Mouse (Mus musculus): ENCODE results near the gene Zfp764. TPM values are rescaled to one million over a fixed set of nuclear protein-coding genes. Genes with fewer than 3 reads are reported as not detected.
A peak's percentile ranks its signal among the peaks of the same experiment; 100 is the strongest.
"Not testable (repeated sequence)": the region's sequence is repeated elsewhere in the genome, so short reads cannot be mapped to it uniquely, and the experiment has no call there.

Gene Zfp764
- total RNA-seq, 2 experiments from 2014 or later = 4.4 to 4.5 TPM

DNA sequence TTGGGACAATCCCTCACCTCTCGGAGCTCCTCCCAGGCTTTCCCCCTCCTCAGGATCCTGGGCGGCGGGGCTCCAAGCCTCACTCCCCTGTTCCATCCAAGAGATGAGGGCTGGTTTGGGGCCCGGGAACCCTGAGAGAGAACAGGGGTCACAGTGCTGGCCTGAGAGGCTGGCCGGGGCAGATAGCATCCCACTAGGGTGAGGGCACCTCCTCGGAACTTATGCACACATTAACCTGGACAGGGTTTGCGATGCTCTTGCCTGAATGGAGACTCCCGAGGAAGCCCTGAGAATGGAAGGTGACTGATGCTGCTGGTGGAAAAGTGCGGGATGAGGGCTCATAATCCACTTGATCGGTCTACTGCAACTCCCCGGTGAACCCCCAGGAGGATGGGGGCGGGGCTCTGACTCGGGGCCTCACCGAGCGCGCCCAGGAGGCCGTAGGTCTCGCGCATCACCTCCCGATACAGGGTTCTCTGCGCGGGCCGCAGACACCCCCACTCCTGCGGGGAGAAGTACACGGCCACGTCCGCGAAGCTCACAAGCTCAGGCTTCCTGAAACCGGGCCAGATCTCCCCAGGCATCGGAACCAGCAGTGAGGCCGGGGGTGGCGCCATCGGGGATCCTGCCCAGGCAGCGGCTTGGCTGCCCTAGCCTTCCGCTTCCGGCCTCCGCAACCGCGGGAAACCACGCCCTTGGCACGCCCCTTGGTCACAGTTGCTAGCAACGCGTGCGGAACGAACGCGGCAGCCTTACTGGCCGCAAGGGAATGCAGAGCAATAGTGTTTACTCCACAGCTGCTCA lies 15.0 kb upstream of the Zfp764 start, which contains the start of gene Zfp688:
Gene Zfp688, minus strand, starts transcription at position 681 of the 804 bp plus-strand sequence.
- TF ChIP-seq CTCF (conservative IDR thresholded peaks at IDR 0.05) = peak; percentile 48
- peak; percentile 91 to 94 for DNase-seq (ENCODE audit: low spot score in 2 of 2)
- H3K4me3 ChIP-seq = peak within 1 kb of the TSS; percentile 62

DNA sequence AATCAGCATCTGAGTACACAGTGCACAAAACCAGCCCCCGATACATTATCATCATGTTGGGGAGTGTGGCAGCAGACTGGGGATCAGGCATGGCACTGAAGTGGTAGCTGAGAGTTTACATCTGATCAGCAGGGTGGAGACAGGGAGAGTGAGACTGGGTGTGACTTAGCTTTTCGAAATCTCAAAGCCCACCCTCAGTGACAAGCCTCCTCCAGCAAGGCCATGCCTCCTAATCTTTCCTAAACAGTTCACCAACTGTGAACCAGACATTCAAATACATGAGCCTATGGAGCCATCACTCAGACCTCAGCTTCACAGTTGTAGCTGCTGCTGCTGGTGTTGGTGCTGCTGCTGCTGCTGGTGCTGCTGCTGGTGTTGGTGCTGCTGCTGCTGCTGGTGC lies 4.8 kb upstream of the Zfp764 start:
- Histone ChIP-seq H3K27ac (no peak overlapping the region), H3K4me3 (no peak overlapping the region)
- TF ChIP-seq CTCF (conservative IDR thresholded peaks at IDR 0.05) = no peak
- no peak for DNase-seq (ENCODE audit: low spot score in 2 of 2)

More for the DNA sequence above, 15.0 kb upstream of the Zfp764 start, which contains the start of gene Zfp688:
- H3K27ac ChIP-seq = peak within 1 kb of the TSS; percentile 95

DNA sequence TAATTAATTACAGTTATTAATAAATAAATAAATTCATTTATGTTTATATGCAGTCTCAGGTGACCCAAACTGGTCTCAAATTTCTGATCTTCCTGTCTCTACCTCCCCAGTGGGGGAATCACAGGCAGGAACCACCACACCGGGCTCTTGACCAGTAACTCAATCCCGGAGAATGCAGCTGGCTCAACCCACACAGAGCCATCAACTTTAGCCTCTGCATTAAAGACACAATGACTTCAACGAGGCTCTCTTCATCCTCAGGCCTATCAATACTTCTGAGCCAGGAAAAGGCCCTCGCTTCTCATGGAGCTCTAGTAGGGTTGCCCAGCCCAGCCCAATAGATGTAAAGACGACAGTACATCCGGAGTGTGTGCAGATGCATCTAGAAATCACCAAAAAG lies 2.5 kb downstream of the Zfp764 start:
- not testable (repeated sequence) for DNase-seq (ENCODE audit: low spot score in 2 of 2); H3K4me3 ChIP-seq; H3K27ac ChIP-seq

DNA sequence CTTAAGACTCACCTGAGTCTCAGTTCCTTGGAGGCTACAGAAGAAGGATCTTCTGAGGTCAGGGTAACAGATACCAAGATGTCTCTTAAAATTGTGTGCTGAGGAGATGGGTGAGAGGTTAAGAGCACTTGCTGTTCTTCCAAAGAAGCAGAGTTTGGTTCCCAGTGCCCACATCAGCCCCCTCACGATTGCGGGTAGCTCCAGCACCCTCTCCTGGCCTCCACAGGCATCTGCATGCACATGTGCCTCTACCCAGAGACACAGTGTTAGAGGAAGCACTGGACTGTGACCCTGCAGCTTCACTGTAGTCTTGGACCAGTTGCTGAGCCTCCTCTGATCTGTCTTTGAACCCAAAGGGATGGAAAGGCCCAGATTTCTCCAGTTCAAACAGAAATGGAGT lies 3.6 kb downstream of the Zfp764 start:
- no peak overlapping the region for H3K4me3 ChIP-seq

DNA sequence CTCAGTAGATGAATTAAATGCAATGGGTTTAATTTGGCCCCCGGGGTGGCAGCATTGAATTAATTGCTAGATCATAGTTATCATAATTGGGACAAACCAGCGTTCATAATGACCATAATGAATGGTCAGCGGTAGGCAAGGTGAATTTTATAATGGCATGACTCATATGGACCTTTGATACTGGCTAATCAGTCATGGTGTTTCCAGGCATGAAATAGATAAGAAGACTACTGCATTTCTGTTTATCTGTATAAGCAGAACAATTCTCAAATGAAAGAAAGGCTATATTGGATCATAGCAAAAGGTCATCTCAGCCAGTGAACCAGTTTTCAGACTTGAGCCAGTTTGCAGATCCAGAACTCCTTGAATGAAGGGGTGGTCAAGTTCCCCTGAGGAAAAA lies 6.3 kb downstream of the Zfp764 start:
- no peak for DNase-seq (ENCODE audit: low spot score in 2 of 2)
- no peak for TF ChIP-seq CTCF (conservative IDR thresholded peaks at IDR 0.05)
- Histone ChIP-seq H3K27ac (no peak overlapping the region), H3K4me3 (no peak overlapping the region)

More for the DNA sequence above, 3.6 kb downstream of the Zfp764 start:
- no peak overlapping the region for H3K27ac ChIP-seq
- TF ChIP-seq CTCF (conservative IDR thresholded peaks at IDR 0.05) = peak; percentile 39
- no peak for DNase-seq (ENCODE audit: low spot score in 2 of 2)

DNA sequence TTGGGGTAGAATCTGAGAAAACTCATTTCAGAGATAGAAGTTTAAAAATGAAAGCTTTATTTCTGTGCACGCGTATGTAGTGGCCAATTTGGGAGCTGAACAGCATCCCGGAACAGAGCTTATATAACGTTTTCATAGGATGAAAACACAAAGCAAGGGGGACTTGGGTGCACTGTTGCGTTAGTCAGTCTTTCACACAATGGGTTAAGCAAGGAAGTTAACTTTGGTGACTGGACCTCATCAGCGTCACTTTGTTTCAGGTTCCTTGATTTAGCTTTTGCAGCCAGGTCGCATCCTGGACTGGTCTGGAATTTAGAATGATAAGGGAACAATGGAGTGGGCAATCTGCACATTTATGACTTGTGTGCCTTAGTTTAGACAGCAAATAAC lies 12.7 kb downstream of the Zfp764 start:
- no peak for TF ChIP-seq CTCF (conservative IDR thresholded peaks at IDR 0.05)
- H3K27ac ChIP-seq = peak overlapping the region; percentile 96
- H3K4me3 ChIP-seq = peak overlapping the region; percentile 99
- no peak for DNase-seq (ENCODE audit: low spot score in 2 of 2)

DNA sequence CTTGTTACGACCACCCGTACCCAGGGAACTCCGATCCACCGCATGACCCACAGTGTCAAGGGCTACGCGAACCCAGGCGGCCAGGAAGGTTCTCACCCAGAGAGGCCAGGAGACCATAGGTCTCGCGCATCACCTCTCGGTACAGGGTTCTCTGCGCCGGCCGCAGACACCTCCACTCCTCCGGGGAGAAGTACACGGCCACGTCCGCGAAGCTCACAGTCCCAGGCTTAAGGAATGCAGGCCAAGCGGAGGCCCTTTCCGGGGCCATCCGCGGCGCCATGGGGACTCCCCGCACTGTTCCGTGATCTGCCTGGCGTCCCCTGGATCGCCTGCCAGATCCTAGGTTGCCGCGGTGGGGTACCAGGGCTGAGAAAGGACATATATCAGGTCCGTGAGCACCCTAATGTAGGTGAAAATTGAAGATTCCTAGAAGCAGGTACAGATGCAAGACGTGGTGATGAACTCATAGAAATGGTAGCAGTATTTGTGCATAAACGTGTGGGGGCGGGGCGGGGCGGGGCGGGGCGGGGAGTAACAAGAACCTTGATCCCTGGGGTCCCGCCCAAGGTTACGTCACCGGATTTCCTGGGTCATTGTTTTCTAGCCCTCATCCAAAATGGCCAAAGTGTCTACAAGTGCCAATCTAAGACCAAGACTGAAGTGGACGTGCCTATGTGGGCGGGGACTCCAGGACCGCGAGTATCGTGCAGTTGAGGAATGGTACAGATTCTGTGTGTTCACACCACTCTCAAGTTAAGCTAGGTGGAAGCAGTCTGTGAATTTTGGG lies 13.3 kb downstream of the Zfp764 start, which contains the start of gene E430018J23Rik:
Gene E430018J23Rik, minus strand, starts transcription at position 473 of the 787 bp plus-strand sequence.
- Histone ChIP-seq H3K4me3 (peak within 1 kb of the TSS; percentile 99), H3K27ac (peak within 1 kb of the TSS; percentile 96)
- DNase-seq (ENCODE audit: low spot score in 2 of 2) = peak; percentile 96 to 97
- no peak for TF ChIP-seq CTCF (conservative IDR thresholded peaks at IDR 0.05)

DNA sequence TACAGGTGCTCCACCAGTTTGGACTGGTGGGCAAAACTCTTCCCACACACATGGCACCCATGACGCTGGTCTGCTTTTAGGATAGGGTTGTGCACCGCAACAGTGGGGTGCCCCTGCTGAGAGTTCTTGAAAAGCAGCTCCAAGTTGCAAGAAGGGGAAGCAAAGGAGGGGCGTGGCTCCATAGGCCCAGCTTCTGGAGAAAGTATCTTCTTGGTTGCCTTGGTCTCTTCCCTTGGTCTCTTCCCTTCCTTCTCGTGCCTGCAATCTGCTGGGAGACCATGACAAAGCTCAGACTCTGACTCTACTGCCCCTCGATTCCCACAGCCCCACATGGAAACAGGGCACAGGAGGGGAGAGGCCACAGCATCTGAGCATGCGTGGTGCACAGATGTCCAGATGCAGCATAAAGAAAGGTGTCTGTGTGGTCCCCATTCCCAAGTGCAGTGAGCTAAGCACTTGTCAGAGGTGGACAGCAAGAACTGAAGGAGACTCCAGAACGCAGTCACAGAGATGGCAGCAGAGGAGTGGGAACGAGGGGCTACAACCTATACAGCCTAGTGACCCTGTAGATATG lies 14.3 kb downstream of the Zfp764 start:
- no peak for DNase-seq (ENCODE audit: low spot score in 2 of 2)
- Histone ChIP-seq H3K27ac (no peak overlapping the region), H3K4me3 (peak overlapping the region; percentile 99)

DNA sequence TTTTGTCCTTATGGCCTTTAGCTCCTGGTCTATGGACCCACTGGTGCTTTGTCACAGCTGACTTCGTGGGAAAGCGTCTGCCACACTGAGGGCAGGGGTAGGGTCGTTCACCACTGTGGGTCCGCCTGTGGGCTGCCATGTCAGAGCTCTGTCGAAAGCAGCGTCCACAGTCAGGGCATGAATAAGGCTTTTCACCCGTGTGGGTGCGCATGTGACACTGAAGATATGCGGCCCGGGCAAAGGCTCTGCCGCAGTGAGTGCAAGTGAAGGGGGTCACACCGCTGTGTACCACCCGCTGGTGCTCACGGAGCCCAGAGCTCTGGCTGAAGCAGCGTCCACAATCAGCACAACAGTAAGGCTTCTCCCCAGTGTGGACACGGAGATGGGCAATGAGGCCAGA lies 15.1 kb downstream of the Zfp764 start:
- DNase-seq (ENCODE audit: low spot score in 2 of 2) = no peak
- no peak overlapping the region for H3K4me3 ChIP-seq
- TF ChIP-seq CTCF (conservative IDR thresholded peaks at IDR 0.05) = no peak
- H3K27ac ChIP-seq = no peak overlapping the region

More for the DNA sequence above, 14.3 kb downstream of the Zfp764 start:
- TF ChIP-seq CTCF (conservative IDR thresholded peaks at IDR 0.05) = no peak

DNA sequence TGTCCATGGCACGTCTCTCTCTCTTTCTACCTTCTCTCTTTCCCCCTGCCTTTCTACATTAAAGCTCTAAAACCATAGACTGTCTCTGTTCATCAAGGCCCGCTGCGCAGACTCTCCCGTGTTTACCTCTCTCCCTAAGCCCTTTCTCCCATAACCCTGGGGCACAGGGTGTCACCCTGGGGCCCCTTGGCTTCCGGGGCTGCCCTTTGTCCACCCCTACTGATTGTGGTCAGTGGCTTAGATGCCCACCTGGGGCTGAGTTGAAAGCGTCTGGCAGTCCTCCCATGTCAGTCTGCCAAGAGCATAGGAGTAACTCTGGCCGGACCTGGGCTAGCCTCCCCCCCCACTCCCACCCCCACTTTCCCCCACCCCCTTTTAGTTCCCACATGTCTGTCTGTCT lies 16.3 kb downstream of the Zfp764 start:
- no peak overlapping the region for H3K4me3 ChIP-seq
- H3K27ac ChIP-seq = no peak overlapping the region
- no peak for TF ChIP-seq CTCF (conservative IDR thresholded peaks at IDR 0.05)
- DNase-seq (ENCODE audit: low spot score in 2 of 2) = no peak

DNA sequence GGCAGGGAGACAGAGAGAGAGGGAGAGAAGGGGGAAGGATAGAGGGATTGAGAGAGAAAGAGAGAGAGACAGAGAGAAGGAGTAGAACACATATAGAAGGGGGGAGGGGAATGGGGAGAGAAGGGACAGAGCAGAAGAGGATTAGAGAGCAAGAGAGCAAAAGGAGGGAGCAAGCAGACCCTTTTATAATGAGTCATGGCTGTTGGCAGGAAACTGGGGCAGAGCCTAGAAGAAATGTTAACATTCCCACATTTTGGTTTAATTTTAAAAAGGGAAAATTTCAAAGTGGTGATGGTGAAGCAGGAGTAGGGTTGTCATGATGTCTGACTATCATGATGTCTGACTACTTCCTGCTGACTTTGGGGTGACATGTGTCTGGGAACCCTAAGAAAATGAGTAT lies 18.4 kb downstream of the Zfp764 start:
- H3K4me3 ChIP-seq; H3K27ac ChIP-seq; DNase-seq (ENCODE audit: low spot score in 2 of 2): not testable (repeated sequence)

DNA sequence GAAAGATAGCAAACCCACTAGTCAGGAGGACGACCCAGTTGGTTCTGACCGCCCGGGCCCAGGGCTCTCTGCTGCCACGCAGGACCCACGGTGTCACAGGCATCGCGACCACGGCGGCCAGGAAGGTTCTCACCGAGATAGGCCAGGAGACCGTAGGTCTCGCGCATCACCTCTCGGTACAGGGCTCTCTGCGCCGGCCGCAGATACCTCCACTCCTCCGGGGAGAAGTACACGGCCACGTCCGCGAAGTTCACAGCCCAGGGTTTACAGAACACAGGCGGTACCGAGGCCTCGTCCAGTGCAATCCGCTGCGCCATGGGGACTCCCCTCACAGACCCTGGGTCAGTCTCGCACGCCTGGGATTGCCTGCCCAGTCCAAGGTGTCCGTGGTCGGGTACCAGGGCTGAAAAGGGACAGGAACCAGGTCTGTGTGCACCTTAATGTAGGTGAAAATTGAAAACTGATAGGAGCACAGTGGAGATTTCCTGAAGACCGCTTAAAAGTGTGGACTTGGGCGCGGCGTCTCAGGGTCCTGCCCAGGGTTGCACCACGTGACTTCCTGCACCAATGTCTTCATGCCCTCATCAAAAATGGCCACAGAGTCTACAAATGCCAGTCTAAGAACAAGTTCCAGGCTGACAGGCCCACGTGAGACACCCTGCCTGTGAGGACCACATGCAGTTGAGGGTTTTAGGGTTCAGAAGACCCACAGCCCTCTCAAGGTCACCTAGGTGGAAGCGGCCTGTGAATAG lies 19.8 kb downstream of the Zfp764 start, which contains the start of gene 9130019O22Rik:
Gene 9130019O22Rik, minus strand, starts transcription at position 526 of the 752 bp plus-strand sequence.
- Histone ChIP-seq H3K4me3 (peak within 1 kb of the TSS; percentile 73), H3K27ac (peak within 1 kb of the TSS; percentile 64)
- no peak for TF ChIP-seq CTCF (conservative IDR thresholded peaks at IDR 0.05)
- DNase-seq (ENCODE audit: low spot score in 2 of 2) = peak; percentile 88 to 90

DNA sequence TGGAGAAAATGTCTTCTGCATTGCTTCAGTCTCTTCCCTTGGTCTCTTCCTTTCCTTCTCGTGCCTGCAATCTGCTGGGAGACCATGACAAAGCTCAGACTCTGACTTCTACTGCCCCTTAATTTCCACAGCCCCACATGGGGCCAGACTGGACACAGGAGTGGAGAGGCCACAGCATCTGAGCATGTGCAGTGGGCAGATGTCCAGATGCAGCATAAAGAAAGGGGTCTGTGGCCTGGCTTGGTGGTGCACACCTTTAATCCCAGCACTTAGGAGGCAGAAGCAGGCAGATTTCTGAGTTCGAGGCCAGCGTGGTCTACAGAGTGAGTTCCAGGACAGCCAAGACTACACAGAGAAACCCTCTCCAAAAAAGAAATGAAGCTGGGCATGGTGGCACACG lies 21.1 kb downstream of the Zfp764 start:
- not testable (repeated sequence) for H3K27ac ChIP-seq; H3K4me3 ChIP-seq; DNase-seq (ENCODE audit: low spot score in 2 of 2)
